Mouse (Mus musculus) c-Kit-positive CD71-positive TER-119-negative erythroid progenitor cells, embryonic 14.5 days (primary cell): Measurements from ENCODE around the gene Bod1l.

ENCODE experiments used
- DNase-seq: peaks from one replicate; pipeline ENCODE4 v3.0.0-alpha.2; 2013; ENCODE audit warnings: low read depth

Bod1l gene

GRCm38 (mm10) chr5:41758671-41759639 lies 85.2 kb downstream of the Bod1l start:
- no peak for DNase-seq

- DNase-seq = no peak
Observed at GRCm38 (mm10) chr5:41757338-41757737, 86.8 kb downstream of the Bod1l start.

GRCm38 (mm10) chr5:41756396-41756795 lies 87.7 kb downstream of the Bod1l start:
- DNase-seq = no peak

GRCm38 (mm10) chr5:41755373-41755960 lies 88.6 kb downstream of the Bod1l start:
- DNase-seq = no peak

- no peak for DNase-seq
Observed at GRCm38 (mm10) chr5:41754836-41755235, 89.3 kb downstream of the Bod1l start.

GRCm38 (mm10) chr5:41754226-41754775 lies 89.8 kb downstream of the Bod1l start:
- no peak for DNase-seq

GRCm38 (mm10) chr5:41752721-41753120 lies 91.4 kb downstream of the Bod1l start:
- no peak for DNase-seq

- no peak for DNase-seq
Observed at GRCm38 (mm10) chr5:41744898-41745780, 99.0 kb downstream of the Bod1l start.

- no peak for DNase-seq
Observed at GRCm38 (mm10) chr5:41744234-41744633, 99.9 kb downstream of the Bod1l start.

GRCm38 (mm10) chr5:41738817-41739216 lies 105.3 kb downstream of the Bod1l start:
- DNase-seq = no peak
